Mouse (Mus musculus) myocyte (in vitro differentiated cells): ENCODE measurements around the gene Pde8a.

Experiments
- E2F4 ChIP-seq: IDR thresholded peaks from one replicate; pipeline ENCODE4 v1.6.1; 2011; ENCODE audit warnings: mild to moderate bottlenecking, control low read depth, moderate library complexity; ENCODE audit not compliant: insufficient read depth
- MAX ChIP-seq: IDR thresholded peaks from one replicate; pipeline ENCODE4 v1.6.1; 2011; ENCODE audit warnings: low read depth, mild to moderate bottlenecking, control low read depth
- POLR2A ChIP-seq: IDR thresholded peaks from one replicate; pipeline ENCODE4 v1.6.1; 2011; ENCODE audit warnings: low read depth, mild to moderate bottlenecking, control low read depth, moderate library complexity; ENCODE audit not compliant: insufficient read length
- POLR2AphosphoS2 ChIP-seq: IDR thresholded peaks from one replicate; pipeline ENCODE4 v1.6.1; 2011; ENCODE audit warnings: low read depth, control low read depth; ENCODE audit not compliant: insufficient read length

- TF ChIP-seq E2F4 (no peak), POLR2AphosphoS2 (no peak), POLR2A (no peak), MAX (no peak)
Measured at GRCm38 (mm10) chr7:81232674-81233073, 19.3 kb downstream of the Pde8a start.
